26 mouse cellular contexts compared by ENCODE assay signal in the genomic region with DNA sequence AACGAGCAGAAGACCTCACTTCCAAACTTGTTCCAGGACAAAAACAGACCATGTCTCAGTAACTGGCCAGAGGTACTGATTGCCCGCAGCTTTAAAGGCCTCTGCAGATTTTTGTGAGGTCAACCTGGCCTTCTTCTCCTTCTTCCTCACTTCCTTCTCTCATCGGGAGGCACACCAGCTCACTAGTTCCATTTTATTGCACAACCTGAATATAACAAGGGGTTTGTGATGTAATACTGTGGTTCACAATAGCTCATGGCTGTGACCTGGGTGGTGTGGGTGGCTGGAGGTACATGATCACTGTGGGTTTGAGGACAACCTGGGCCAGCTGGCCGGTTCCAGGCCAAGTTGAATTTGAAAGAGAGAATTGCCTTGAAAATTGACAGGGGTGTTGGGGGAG. TPM values are rescaled to one million over a fixed set of nuclear protein-coding genes. Genes with fewer than 3 reads are reported as not detected.
"Had no signal": no experiment of that assay in that cellular context is flagged by ENCODE, and none has a peak within 500 bp of the region (broad histone marks: within the 10 kb centered on the region; RNA-seq: fewer than 3 reads in every experiment).

No protein-coding gene starts in this region.

- DNase-seq: lung, adult 18-20 months; lung, embryonic 14.5 days; lung, postnatal 10 days; lung, postnatal 4 days; midbrain, embryonic 14.5 days; retina, postnatal 1 day; right cerebral cortex, adult 18-20 months; right cerebral cortex, postnatal 25 days; right cerebral cortex, postnatal 4 days; spleen, adult 18-20 months; thymus, adult 18-20 months; thymus, postnatal 14 days; thymus, postnatal 36 days had no signal

- ATAC-seq: midbrain, embryonic 16.5 days had no signal

RNA-seq across cellular contexts. Expression of a gene that starts 59.0 kb away (rescaled TPM):
- total RNA-seq: megakaryocyte-erythroid progenitor cell, adult 5-6 weeks had no signal
- polyA plus RNA-seq: lung, embryonic 14.5 days; lung, embryonic 16.5 days; midbrain, embryonic 10.5 days; midbrain, embryonic 12.5 days; midbrain, embryonic 14.5 days; midbrain, embryonic 16.5 days; myocyte; neural tube, embryonic 11.5 days; neural tube, embryonic 13.5 days; neural tube, embryonic 15.5 days; small intestine, adult 2 months; stomach, embryonic 14.5 days; stomach, embryonic 16.5 days; thymus, postnatal 0 days had no signal
